Mouse (Mus musculus): ENCODE results near the gene Bcas2. TPM values are rescaled to one million over a fixed set of nuclear protein-coding genes. Genes with fewer than 3 reads are reported as not detected.

Gene Bcas2
- polyA plus RNA-seq (2015; fragmentation: Illumina TruSeq; extraction: RNeasy Lipid Tissue Mini Kit (QIAGEN cat#74804); ENCODE audit: insufficient read depth, low replicate concordance) = 110 TPM

GRCm38 (mm10) chr3:103171505-103172267 lies at the start of gene Bcas2:
Bcas2 (plus strand) TSS chr3:103171655.

Other genes with a start within 250 kb of the Bcas2 start
- not detected for gene Sycp1, start 235.6 kb upstream of the Bcas2 start, polyA plus RNA-seq (2015; fragmentation: Illumina TruSeq; extraction: RNeasy Lipid Tissue Mini Kit (QIAGEN cat#74804); ENCODE audit: insufficient read depth, low replicate concordance)
- not detected for gene Nr1h5, start 207.5 kb upstream of the Bcas2 start, polyA plus RNA-seq (2015; fragmentation: Illumina TruSeq; extraction: RNeasy Lipid Tissue Mini Kit (QIAGEN cat#74804); ENCODE audit: insufficient read depth, low replicate concordance)
- gene Sike1, start 175.9 kb upstream of the Bcas2 start, polyA plus RNA-seq (2015; fragmentation: Illumina TruSeq; extraction: RNeasy Lipid Tissue Mini Kit (QIAGEN cat#74804); ENCODE audit: insufficient read depth, low replicate concordance) = 93.6 TPM
- gene Csde1, start 151.2 kb upstream of the Bcas2 start, polyA plus RNA-seq (2015; fragmentation: Illumina TruSeq; extraction: RNeasy Lipid Tissue Mini Kit (QIAGEN cat#74804); ENCODE audit: insufficient read depth, low replicate concordance) = 337 TPM
- gene Nras, start 113.4 kb upstream of the Bcas2 start, polyA plus RNA-seq (2015; fragmentation: Illumina TruSeq; extraction: RNeasy Lipid Tissue Mini Kit (QIAGEN cat#74804); ENCODE audit: insufficient read depth, low replicate concordance) = 97.2 TPM
- gene Ampd1, start 97.6 kb upstream of the Bcas2 start, polyA plus RNA-seq (2015; fragmentation: Illumina TruSeq; extraction: RNeasy Lipid Tissue Mini Kit (QIAGEN cat#74804); ENCODE audit: insufficient read depth, low replicate concordance) = 4.2 TPM
- gene Dennd2c, start 69.1 kb upstream of the Bcas2 start, polyA plus RNA-seq (2015; fragmentation: Illumina TruSeq; extraction: RNeasy Lipid Tissue Mini Kit (QIAGEN cat#74804); ENCODE audit: insufficient read depth, low replicate concordance) = 3.1 TPM
- gene Trim33, start 107.6 kb downstream of the Bcas2 start, polyA plus RNA-seq (2015; fragmentation: Illumina TruSeq; extraction: RNeasy Lipid Tissue Mini Kit (QIAGEN cat#74804); ENCODE audit: insufficient read depth, low replicate concordance) = 58.1 TPM